Mouse (Mus musculus): Measurements from ENCODE around the gene Olfr743. TPM values are rescaled to one million over a fixed set of nuclear protein-coding genes. Genes with fewer than 3 reads are reported as not detected.
"Not testable (repeated sequence)": the region's sequence is repeated elsewhere in the genome, so short reads cannot be mapped to it uniquely, and the experiment has no call there.

Gene Olfr743
- not detected in 2 replicates for polyA plus RNA-seq (2015; fragmentation: Nextera tagmentation; extraction: Ambion mirVana)

DNA sequence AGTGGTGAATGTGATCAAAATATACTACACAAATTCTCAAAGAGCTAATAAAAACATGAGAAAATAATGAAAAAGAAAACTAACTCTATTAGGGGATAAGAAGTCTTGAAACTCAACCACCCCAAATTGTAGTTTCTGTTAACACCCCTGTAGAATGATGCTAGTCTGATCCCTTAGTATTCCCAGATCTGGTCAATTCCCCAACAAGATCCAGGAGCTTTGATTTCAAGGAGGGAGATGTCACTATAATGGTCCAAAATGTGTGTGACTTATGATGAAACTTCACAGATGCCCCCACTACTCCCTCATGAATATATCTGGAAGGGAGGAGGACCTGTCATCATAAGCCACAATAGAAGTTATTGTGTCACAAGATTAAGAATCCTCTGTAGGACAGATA lies at the start of gene Olfr743:
Olfr743 (plus strand) TSS at position 301 of the 400 bp plus-strand sequence.
- H3K27ac ChIP-seq (ENCODE audit: low read length) = no peak within 1 kb of the TSS
- H3K36me3 ChIP-seq (ENCODE audit: control insufficient read depth, insufficient read depth) = no peaks in the 10 kb centered on the region
- no peak within 1 kb of the TSS for H3K4me2 ChIP-seq (ENCODE audit: low read length)
- H3K4me3 ChIP-seq (replicated peaks; ENCODE audit: low read length) = no peak within 1 kb of the TSS
- no peaks in the 10 kb centered on the region for H3K4me1 ChIP-seq (replicated peaks; ENCODE audit: control insufficient read depth, insufficient read depth, low read length)
- no peak within 1 kb of the TSS for H3K9ac ChIP-seq (replicated peaks; ENCODE audit: low read depth, low read length)
- no peaks in the 10 kb centered on the region for H3K9me3 ChIP-seq (ENCODE audit: control insufficient read depth, low read length)
- H3K27me3 ChIP-seq (replicated peaks; ENCODE audit: control insufficient read depth, insufficient read depth, low read length) = no peaks in the 10 kb centered on the region
- no peak for ATAC-seq

DNA sequence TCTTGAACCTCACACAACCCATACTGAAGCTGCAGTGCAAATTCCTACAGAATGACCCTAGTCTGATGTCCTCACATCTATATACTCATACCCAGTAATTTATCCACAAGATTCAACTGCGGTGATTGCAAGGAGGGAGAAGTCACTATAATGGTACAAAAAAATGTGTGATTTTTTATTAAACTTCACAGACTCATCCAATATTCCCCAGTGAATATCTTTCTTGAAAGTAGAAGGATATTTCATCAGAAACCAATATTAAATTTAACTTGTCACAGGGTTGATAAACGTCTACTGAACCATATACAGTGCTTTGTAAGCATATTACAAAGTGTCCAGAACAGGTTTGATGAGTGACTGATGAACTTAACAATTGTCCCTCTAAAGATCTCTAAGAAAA lies 49.2 kb upstream of the Olfr743 start, which contains the start of gene Olfr741:
Olfr741 (plus strand) TSS at position 301 of the 400 bp plus-strand sequence.
- Histone ChIP-seq H3K27me3 (replicated peaks; ENCODE audit: control insufficient read depth, insufficient read depth, low read length) (no peaks in the 10 kb centered on the region), H3K4me3 (replicated peaks; ENCODE audit: low read length) (no peak within 1 kb of the TSS), H3K4me2 (ENCODE audit: low read length) (no peak within 1 kb of the TSS), H3K9ac (replicated peaks; ENCODE audit: low read depth, low read length) (no peak within 1 kb of the TSS), H3K9me3 (ENCODE audit: control insufficient read depth, low read length) (no peaks in the 10 kb centered on the region), H3K27ac (ENCODE audit: low read length) (no peak within 1 kb of the TSS), H3K36me3 (ENCODE audit: control insufficient read depth, insufficient read depth) (no peaks in the 10 kb centered on the region), H3K4me1 (replicated peaks; ENCODE audit: control insufficient read depth, insufficient read depth, low read length) (no peaks in the 10 kb centered on the region)
- WGBS = 75% methylated on average over 2 of the region's 2 CpGs
- no peak for ATAC-seq

DNA sequence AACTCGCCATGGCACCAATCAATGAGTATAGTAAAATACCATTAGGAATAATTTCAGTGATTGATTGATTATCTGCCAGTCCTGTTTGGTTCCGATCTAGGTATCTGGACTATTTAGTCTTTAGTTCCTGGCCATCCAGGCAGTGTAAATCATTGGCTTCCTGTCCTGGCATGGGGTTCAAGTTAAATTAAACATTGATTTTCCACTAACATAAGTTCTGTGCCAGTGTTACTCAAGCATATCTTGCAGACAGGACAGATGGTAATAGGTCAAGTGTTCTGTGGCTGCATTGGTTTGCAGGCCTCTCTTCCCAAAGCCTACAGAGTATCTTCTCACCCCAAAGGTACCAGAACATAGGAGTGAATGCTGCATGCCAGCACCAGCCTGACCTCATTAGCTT lies 43.2 kb upstream of the Olfr743 start:
- H3K27me3 ChIP-seq (replicated peaks; ENCODE audit: control insufficient read depth, insufficient read depth, low read length) = no peaks in the 10 kb centered on the region
- H3K27ac ChIP-seq (ENCODE audit: low read length) = no peak overlapping the region
- no peak overlapping the region for H3K9ac ChIP-seq (replicated peaks; ENCODE audit: low read depth, low read length)
- no peak for ATAC-seq
- no peaks in the 10 kb centered on the region for H3K4me1 ChIP-seq (replicated peaks; ENCODE audit: control insufficient read depth, insufficient read depth, low read length)
- H3K9me3 ChIP-seq (ENCODE audit: control insufficient read depth, low read length) = no peaks in the 10 kb centered on the region
- H3K4me2 ChIP-seq (ENCODE audit: low read length) = no peak overlapping the region
- no peak overlapping the region for H3K4me3 ChIP-seq (replicated peaks; ENCODE audit: low read length)
- H3K36me3 ChIP-seq (ENCODE audit: control insufficient read depth, insufficient read depth) = no peaks in the 10 kb centered on the region
- WGBS = 75% methylated on average over 2 of the region's 2 CpGs

DNA sequence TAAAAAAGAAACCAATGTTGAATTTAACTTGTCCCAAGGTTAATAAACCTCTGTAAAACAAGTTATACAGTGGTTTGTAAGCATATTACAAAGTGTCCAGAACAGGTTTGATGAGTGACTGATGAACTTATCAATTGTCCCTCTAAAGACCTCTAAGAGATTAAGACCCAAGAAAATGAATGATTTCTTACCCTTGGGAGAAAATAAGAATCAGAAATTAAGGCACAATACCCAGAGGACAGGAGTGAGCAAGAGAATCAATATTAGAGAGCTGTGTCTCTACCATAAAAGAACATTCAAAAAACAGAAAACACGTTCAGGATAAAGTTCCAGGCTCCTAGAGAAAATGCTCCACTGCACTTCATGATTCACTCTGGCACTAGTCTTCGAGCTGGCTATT lies 18.3 kb upstream of the Olfr743 start, which contains the start of gene Olfr742:
Olfr742 (plus strand) TSS at position 301 of the 400 bp plus-strand sequence.
- no peak within 1 kb of the TSS for H3K9ac ChIP-seq (replicated peaks; ENCODE audit: low read depth, low read length)
- no peak within 1 kb of the TSS for H3K4me2 ChIP-seq (ENCODE audit: low read length)
- H3K27me3 ChIP-seq (replicated peaks; ENCODE audit: control insufficient read depth, insufficient read depth, low read length) = no peaks in the 10 kb centered on the region
- H3K4me1 ChIP-seq (replicated peaks; ENCODE audit: control insufficient read depth, insufficient read depth, low read length) = no peaks in the 10 kb centered on the region
- 61% methylated on average over 2 of the region's 2 CpGs for WGBS
- H3K9me3 ChIP-seq (ENCODE audit: control insufficient read depth, low read length) = no peaks in the 10 kb centered on the region
- H3K27ac ChIP-seq (ENCODE audit: low read length) = no peak within 1 kb of the TSS
- no peaks in the 10 kb centered on the region for H3K36me3 ChIP-seq (ENCODE audit: control insufficient read depth, insufficient read depth)
- H3K4me3 ChIP-seq (replicated peaks; ENCODE audit: low read length) = no peak within 1 kb of the TSS
- no peak for ATAC-seq

DNA sequence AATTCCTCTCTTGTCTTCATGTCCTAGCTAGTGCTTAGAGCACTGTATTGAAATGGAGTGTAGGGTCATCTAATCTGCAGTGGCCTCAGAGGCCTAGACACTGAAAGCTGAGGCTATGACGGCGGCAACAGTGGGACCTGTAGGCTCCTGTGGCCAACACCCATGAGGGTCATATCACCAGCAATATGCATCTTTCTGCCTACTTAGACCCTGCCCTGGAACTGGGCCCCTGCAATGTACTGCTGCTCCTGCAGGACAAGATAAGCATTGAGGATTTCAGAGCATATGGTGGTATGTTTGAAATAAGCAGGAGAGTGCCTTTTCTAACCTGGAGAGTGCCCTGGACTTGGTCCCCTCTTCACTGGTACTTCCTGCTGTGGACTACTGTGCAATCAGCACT lies 31.1 kb downstream of the Olfr743 start:
- Histone ChIP-seq H3K4me1 (replicated peaks; ENCODE audit: control insufficient read depth, insufficient read depth, low read length) (no peaks in the 10 kb centered on the region), H3K4me2 (ENCODE audit: low read length) (no peak overlapping the region), H3K9ac (replicated peaks; ENCODE audit: low read depth, low read length) (no peak overlapping the region), H3K9me3 (ENCODE audit: control insufficient read depth, low read length) (no peaks in the 10 kb centered on the region), H3K36me3 (ENCODE audit: control insufficient read depth, insufficient read depth) (no peaks in the 10 kb centered on the region), H3K27me3 (replicated peaks; ENCODE audit: control insufficient read depth, insufficient read depth, low read length) (no peaks in the 10 kb centered on the region), H3K27ac (ENCODE audit: low read length) (no peak overlapping the region), H3K4me3 (replicated peaks; ENCODE audit: low read length) (no peak overlapping the region)
- WGBS = 87% methylated on average over 2 of the region's 2 CpGs
- no peak for ATAC-seq

DNA sequence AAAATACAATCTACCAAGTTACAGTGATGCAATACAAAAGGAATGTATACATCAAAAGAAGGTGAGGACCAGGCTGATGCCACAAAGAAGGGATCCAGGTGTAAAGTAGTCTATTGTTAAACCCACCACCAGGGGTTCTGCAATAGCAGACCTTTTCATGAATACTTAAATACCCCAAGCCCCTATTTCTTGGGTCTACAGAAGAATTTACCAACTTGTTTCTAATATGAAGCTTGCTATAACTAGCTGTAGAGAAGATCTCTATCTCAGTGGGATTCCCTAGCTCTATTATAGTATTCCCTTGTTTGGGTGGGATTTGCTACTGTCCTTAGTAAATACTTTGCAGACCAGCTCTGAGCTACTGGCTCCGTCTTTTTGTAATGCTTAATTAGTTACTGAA lies 51.4 kb downstream of the Olfr743 start:
- H3K27me3 ChIP-seq (replicated peaks; ENCODE audit: control insufficient read depth, insufficient read depth, low read length); H3K4me3 ChIP-seq (replicated peaks; ENCODE audit: low read length); H3K4me2 ChIP-seq (ENCODE audit: low read length); H3K9me3 ChIP-seq (ENCODE audit: control insufficient read depth, low read length); H3K36me3 ChIP-seq (ENCODE audit: control insufficient read depth, insufficient read depth); H3K4me1 ChIP-seq (replicated peaks; ENCODE audit: control insufficient read depth, insufficient read depth, low read length); ATAC-seq; H3K9ac ChIP-seq (replicated peaks; ENCODE audit: low read depth, low read length); H3K27ac ChIP-seq (ENCODE audit: low read length): not testable (repeated sequence)
- 76% methylated on average over 1 of the region's 1 CpGs for WGBS

Other genes starting within 250 kb of the Olfr743 start
- gene Olfr732, start 237.6 kb upstream of the Olfr743 start, polyA plus RNA-seq (2015; fragmentation: Nextera tagmentation; extraction: Ambion mirVana) = not detected in 2 replicates
- 0.06 TPM in 1 of 2 replicates, not detected in the other for gene Olfr733, start 220.3 kb upstream of the Olfr743 start, polyA plus RNA-seq (2015; fragmentation: Nextera tagmentation; extraction: Ambion mirVana)
- not detected in 2 replicates for gene Olfr734, start 195.1 kb upstream of the Olfr743 start, polyA plus RNA-seq (2015; fragmentation: Nextera tagmentation; extraction: Ambion mirVana)
- gene Olfr735, start 173.0 kb upstream of the Olfr743 start, polyA plus RNA-seq (2015; fragmentation: Nextera tagmentation; extraction: Ambion mirVana) = not detected in 2 replicates
- gene Tlr11, start 163.9 kb upstream of the Olfr743 start, polyA plus RNA-seq (2015; fragmentation: Nextera tagmentation; extraction: Ambion mirVana) = not detected in 2 replicates
- not detected in 2 replicates for gene Olfr736, start 140.7 kb upstream of the Olfr743 start, polyA plus RNA-seq (2015; fragmentation: Nextera tagmentation; extraction: Ambion mirVana)
- gene Olfr738, start 114.3 kb upstream of the Olfr743 start, polyA plus RNA-seq (2015; fragmentation: Nextera tagmentation; extraction: Ambion mirVana) = not detected in 2 replicates
- not detected in 2 replicates for gene Olfr739, start 103.2 kb upstream of the Olfr743 start, polyA plus RNA-seq (2015; fragmentation: Nextera tagmentation; extraction: Ambion mirVana)
- gene Olfr740, start 76.3 kb upstream of the Olfr743 start, polyA plus RNA-seq (2015; fragmentation: Nextera tagmentation; extraction: Ambion mirVana) = not detected in 2 replicates
- gene Olfr741, start 49.1 kb upstream of the Olfr743 start, polyA plus RNA-seq (2015; fragmentation: Nextera tagmentation; extraction: Ambion mirVana) = not detected in 2 replicates
- gene Olfr742, start 18.2 kb upstream of the Olfr743 start, polyA plus RNA-seq (2015; fragmentation: Nextera tagmentation; extraction: Ambion mirVana) = not detected in 2 replicates
- gene Olfr744, start 93.0 kb downstream of the Olfr743 start, polyA plus RNA-seq (2015; fragmentation: Nextera tagmentation; extraction: Ambion mirVana) = not detected in 2 replicates
- not detected in 2 replicates for gene Olfr745, start 117.5 kb downstream of the Olfr743 start, polyA plus RNA-seq (2015; fragmentation: Nextera tagmentation; extraction: Ambion mirVana)
- gene Olfr746, start 125.2 kb downstream of the Olfr743 start, polyA plus RNA-seq (2015; fragmentation: Nextera tagmentation; extraction: Ambion mirVana) = not detected in 2 replicates
- not detected in 2 replicates for gene Olfr747, start 171.4 kb downstream of the Olfr743 start, polyA plus RNA-seq (2015; fragmentation: Nextera tagmentation; extraction: Ambion mirVana)
- not detected in 2 replicates for gene Olfr748, start 185.5 kb downstream of the Olfr743 start, polyA plus RNA-seq (2015; fragmentation: Nextera tagmentation; extraction: Ambion mirVana)
- not detected in 2 replicates for gene Olfr749, start 223.3 kb downstream of the Olfr743 start, polyA plus RNA-seq (2015; fragmentation: Nextera tagmentation; extraction: Ambion mirVana)